Mouse (Mus musculus): Measurements from ENCODE around the gene Arhgap20. TPM values are rescaled to one million over a fixed set of nuclear protein-coding genes. Genes with fewer than 3 reads are reported as not detected.

Gene Arhgap20
- total RNA-seq, 2 experiments from 2014 or later = not detected

Other genes with a start within 250 kb of the Arhgap20 start
- gene Fdx1, start 198.2 kb downstream of the Arhgap20 start, total RNA-seq (2014; fragmentation: Nextera tagmentation) = 17.2 and 25.1 TPM in 2 replicates
- gene Fdx1, start 198.2 kb downstream of the Arhgap20 start, total RNA-seq (2017) = 10.9 and 11.7 TPM in 2 replicates